Mouse (Mus musculus): ENCODE data around the gene Mmp24.

GRCm38 (mm10) chr2:155807408-155807807 lies 32.3 kb downstream of the Mmp24 start:
- TF ChIP-seq CTCF (conservative IDR thresholded peaks at IDR 0.05; ENCODE audit: insufficient read depth, insufficient read length, low read depth, low read length) (no peak), POLR2A (IDR thresholded peaks at IDR 0.05; ENCODE audit: low read depth, low read length) (no peak)
